Mouse (Mus musculus) mature B cell (primary cell): ENCODE data around the gene Tbrg4.

ENCODE experiments used
- in situ Hi-C: fragments of 300-500 bp; cut with MboI; formaldehyde crosslinking; loops from 2 replicates; pipeline ENCODE4 v1.14.3; 2019

The Tbrg4 gene

GRCm38 (mm10) chr11:6593406-6593805 lies 32.5 kb downstream of the Tbrg4 start:
- in situ Hi-C loops = no loop called here

- in situ Hi-C loops = no loop called here
Measured at GRCm38 (mm10) chr11:6590933-6591675, 34.8 kb downstream of the Tbrg4 start.

- in situ Hi-C loops = no loop called here
Measured at GRCm38 (mm10) chr11:6589838-6590237, 36.0 kb downstream of the Tbrg4 start.

GRCm38 (mm10) chr11:6588295-6588694 lies 37.6 kb downstream of the Tbrg4 start:
- in situ Hi-C loops = no loop called here

- in situ Hi-C loops = no loop called here
Measured at GRCm38 (mm10) chr11:6587249-6587940, 38.5 kb downstream of the Tbrg4 start.

GRCm38 (mm10) chr11:6586660-6587059 lies 39.2 kb downstream of the Tbrg4 start:
- in situ Hi-C loops = no loop called here

GRCm38 (mm10) chr11:6585748-6586147 lies 40.1 kb downstream of the Tbrg4 start:
- in situ Hi-C loops = no loop called here

GRCm38 (mm10) chr11:6581560-6581959 lies 44.3 kb downstream of the Tbrg4 start:
- in situ Hi-C loops = no loop called here

GRCm38 (mm10) chr11:6580065-6580750 lies 45.7 kb downstream of the Tbrg4 start:
- in situ Hi-C loops = no loop called here

- in situ Hi-C loops = no loop called here
Measured at GRCm38 (mm10) chr11:6579361-6579760, 46.5 kb downstream of the Tbrg4 start.

GRCm38 (mm10) chr11:6576151-6576550 lies 49.7 kb downstream of the Tbrg4 start:
- in situ Hi-C loops = no loop called here

GRCm38 (mm10) chr11:6569410-6569777 lies 56.5 kb downstream of the Tbrg4 start:
- in situ Hi-C loops = no loop called here

GRCm38 (mm10) chr11:6568584-6569409 lies 57.1 kb downstream of the Tbrg4 start:
- in situ Hi-C loops = no loop called here

GRCm38 (mm10) chr11:6567951-6568350 lies 57.9 kb downstream of the Tbrg4 start:
- in situ Hi-C loops = no loop called here

GRCm38 (mm10) chr11:6566496-6566895 lies 59.4 kb downstream of the Tbrg4 start:
- in situ Hi-C loops = no loop called here
